Mouse (Mus musculus) natural killer cell, adult 2 months (primary cell): ENCODE measurements around the gene Zfp618.

Source experiments
- DNase-seq, 2 experiments: peaks; one replicate each; pipeline ENCODE4 v3.0.0; 2022; ENCODE audit warnings: low spot score in 2 of 2

Zfp618 gene

DNA sequence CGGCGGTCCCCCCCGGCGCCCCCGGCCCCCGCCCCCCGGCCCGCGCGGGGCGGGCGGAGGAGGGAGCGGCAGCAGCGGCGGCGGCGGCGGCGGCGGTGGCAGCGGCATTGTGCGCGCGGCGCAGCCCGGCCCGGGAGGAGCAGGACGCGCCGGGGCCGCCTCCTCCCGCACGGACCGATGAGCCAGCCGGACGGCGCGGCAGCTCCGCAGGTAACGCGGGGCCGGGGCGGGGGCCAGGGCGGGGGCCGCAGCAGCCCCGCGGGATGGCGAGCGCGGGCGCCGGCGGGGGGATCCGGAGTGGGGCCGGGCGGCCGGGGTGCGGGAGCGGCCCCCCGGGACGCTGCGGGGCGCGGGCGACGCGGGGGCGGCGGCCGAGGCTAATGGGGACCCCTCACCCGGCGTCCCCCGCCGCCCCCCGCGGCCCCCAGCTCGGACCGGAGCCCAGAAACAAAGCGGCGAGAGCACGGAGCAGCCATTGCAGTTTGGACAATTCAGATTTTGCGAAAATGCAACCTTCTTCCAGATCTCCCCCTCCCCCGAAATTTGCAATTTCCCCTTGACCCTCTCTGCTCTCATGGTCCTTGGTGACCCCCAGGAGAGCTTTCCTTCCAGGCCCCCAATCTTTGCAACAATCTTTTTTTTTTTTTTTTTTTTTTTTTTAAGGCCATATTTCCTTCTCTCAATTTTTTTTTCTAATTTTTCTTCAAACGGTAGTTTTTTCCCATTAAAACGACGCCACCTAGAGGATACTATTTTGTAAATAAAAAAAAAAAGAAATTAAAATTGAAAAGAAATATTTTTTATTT lies at the start of gene Zfp618:
Gene Zfp618 (plus strand): TSS at position 77 of the 806 bp plus-strand sequence.
- DNase-seq = no peak

- DNase-seq = no peak
These were observed 48.3 kb upstream of the Zfp618 start for GRCm38 (mm10) chr4:62917056-62917455.

DNA sequence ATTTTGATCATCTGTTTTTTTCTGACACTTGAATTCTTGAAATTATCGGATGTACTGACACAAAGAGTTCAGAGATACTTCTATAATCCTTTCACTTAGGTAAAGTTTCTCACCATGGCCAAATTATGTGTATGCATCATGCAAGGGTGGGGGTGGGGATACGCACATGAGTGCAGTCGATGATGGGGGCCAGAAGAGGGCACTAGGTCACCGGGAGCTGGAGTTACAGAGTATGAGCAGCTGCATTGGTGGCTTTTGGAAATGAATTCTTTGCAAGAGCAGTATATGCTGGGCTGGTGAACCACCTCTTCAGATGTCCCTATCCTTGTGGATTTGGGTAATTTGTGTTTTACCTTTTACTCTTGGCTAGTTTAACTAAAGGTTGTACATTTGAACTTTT lies 31.6 kb upstream of the Zfp618 start:
- no peak for DNase-seq

- no peak for DNase-seq
These were observed 29.7 kb upstream of the Zfp618 start for GRCm38 (mm10) chr4:62935589-62936218.

DNA sequence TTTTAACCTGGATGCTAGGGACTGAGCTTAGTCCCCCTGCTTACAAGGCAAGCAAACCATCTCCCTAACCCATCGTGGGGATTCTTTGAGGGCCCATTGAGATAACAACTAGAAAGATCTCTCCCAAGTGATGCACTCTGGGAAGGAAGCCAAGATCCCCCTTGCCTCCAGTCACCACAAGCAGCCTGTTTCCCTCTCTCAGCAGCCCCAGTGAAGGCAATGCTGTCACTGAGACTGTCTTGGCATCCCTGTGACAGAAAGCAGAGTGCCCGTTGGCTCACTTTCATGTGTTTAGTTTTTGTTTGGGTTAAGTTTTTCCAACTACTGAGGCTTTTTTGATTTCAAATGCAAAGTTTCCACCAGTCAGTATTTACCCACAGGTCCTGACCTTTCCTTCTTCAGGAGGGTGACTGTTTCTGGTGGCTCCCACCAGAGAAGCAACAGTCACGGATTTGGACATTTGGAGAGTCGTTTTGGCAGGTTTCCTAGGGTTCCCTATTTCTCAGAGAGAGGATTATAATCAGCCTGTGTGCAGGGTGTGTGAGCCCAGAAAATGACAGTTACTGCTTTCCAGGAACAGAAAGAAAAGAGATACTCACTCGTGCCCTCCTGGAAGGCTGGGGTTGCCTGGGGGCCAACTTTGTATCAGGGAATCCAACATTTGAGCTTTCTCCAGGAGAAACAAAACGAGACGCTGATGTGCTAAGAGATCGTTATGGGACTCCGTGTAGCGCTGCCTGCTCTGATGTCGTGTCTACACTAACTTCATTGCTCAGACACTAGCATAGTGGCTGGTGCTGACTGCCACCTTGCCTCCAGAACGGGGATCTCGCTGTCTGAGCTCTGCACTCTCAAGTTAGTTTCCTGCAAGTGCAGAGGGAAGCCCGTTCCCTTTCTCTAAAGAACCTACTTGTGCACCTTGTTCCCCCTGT lies 23.1 kb upstream of the Zfp618 start:
- no peak for DNase-seq

GRCm38 (mm10) chr4:62944326-62944879 lies 21.0 kb upstream of the Zfp618 start:
- DNase-seq = no peak

DNA sequence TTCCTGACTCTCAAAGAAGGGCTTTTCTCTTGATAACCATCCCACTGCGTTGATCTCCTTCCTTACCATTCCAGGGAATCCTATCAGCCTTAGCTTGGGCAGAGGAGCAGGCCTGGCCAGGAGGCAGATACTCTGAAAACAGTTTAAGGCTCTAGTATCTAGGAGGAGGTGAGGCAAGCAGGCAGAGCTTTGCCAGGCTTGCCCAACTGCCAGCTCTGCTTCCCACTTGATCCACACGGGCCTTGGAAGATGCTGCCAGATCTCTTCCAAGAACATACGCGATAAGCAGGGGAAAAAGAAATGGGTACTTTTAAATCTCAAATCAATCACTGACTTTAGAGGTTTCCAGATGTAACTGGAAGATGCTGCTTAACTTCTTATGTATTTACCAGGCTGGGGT lies 1.6 kb upstream of the Zfp618 start:
- no peak for DNase-seq

GRCm38 (mm10) chr4:62964844-62965496 lies 403 bp upstream of the Zfp618 start:
- DNase-seq = no peak

DNA sequence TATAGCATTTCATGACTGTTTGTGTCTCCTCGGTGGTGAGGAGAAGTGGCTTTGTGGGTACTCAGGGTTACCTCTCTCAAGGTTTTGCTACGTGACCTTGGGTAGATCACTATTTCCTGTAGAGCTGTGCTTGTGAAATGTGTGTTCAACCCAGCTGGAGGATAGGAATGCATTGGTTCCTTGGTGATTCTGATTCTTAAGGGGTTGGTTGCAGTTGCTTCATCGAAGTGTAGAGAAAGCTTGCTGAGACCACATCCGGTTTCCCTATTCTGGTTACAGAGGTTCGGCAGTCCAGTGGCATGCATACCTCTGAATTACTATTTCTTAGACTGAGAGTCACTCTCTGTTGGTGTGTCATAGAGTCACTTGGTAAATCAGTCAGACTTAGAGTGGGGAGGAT lies 4.2 kb downstream of the Zfp618 start:
- DNase-seq = no peak

DNA sequence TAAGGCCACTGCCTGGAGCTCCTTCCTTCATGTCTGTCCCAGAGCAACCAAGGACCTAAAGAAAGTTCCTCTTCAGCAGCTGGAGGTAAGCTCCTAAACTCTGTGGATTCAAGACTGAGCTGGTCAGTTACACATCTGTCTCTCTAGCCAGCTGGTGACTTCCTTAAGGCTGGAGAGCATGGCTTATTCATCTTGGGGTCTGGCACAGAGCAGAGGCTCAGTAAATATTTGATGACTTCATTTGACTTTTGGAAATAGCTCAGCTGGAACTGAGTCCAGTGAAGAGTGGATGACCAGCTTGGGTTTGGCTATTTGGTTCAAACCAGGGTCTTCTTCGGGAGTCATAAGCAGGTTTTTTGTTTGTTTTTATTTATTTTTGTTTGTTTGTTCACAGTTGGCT lies 6.6 kb downstream of the Zfp618 start:
- DNase-seq = no peak

DNA sequence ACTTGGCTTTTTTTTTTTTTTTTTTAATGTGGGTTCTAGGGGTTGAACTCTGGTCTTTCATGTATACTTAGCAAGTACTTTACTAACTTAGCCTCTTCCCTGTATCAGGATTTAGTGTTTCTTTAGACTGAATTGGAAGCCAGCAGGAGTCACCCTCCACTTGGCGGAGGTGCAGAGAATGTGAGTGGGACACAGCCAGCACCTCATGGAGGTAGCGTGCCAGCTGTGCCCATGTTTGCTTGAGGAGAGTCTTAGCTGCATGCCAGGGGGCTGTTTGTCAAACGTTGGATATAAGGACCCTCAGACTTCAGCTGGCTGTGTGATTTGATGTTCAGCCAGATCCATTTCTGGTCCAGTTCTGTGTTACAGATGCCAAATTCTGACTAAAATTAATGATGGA lies 7.7 kb downstream of the Zfp618 start:
- no peak for DNase-seq

DNA sequence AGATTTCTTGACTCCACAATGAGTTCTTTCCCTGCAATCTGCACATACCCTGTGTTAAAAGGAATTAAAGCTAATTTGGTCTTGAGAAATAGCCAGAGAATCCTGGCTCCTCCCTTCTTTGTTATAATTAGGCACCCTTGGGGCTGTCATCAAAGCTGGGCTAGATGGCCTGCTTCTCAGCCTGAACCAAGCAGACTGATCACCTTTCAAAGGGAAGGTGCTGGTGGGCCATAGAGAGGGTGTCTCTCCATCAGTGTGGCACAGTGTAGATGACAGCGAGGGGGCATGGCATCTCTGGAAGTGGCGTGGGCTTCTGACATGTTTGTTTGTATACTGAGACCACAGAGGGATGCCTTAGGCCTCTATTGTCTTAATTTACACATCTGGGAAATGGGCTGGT lies 9.5 kb downstream of the Zfp618 start:
- no peak for DNase-seq

DNA sequence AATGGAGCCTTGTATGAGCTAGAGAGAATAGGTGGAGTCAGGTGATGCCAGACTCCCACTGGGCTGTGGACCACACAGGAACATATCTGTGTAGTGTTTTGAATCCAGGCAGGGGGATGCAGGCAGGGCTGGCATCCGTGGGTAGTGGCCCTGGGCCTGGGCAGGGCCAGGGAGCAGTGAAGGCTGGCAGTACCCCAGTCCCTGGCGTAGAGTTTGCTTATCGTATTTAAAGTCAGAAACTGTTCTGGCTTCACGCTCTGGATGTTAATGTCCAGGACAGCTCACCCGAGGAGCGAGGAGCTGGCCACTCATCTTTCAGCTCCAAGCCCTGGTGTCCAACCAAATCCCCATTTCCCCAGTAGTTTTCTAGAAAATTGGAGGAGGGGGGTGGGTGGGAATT lies 10.2 kb downstream of the Zfp618 start:
- DNase-seq = no peak

DNA sequence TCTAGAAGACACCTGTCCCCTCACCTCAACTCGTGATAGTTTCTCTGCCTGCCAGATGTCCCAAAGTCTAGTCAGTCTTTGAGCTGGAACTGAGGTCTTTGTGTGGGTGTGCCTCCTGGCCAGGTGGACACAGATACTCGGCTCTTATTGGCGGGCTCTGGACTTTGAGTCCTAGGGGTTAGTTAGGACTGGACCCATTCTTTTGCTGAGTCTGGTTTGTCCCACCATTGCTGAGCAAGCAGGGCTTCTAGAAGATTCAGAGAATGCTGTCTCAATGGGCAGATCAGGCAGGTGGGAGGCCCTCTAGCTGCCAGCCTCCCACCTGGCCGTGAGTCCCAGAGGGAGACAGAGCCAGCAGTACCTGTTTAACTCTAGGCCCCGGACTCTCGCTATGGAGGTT lies 12.1 kb downstream of the Zfp618 start:
- DNase-seq = no peak

- DNase-seq = no peak
These were observed 13.1 kb downstream of the Zfp618 start for GRCm38 (mm10) chr4:62978501-62978911.

DNA sequence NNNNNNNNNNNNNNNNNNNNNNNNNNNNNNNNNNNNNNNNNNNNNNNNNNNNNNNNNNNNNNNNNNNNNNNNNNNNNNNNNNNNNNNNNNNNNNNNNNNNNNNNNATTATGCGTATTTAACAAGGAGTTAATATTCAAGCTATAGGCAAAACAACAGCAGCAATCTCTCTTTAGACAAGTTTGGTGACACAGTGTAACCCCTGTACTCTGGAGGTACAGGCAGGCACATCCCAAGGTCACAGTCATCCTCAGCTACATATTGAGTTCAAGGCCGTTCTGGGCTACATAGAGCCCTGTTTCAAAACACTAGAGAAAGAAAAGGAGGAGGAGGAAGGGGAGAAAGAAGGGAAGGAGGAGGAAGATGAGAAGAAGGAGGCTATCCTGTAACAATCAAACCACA lies 16.2 kb downstream of the Zfp618 start:
- no peak for DNase-seq

GRCm38 (mm10) chr4:62983556-62983955 lies 18.2 kb downstream of the Zfp618 start:
- no peak for DNase-seq

GRCm38 (mm10) chr4:62991336-62991735 lies 26.0 kb downstream of the Zfp618 start:
- DNase-seq = no peak

GRCm38 (mm10) chr4:62993190-62993589 lies 27.8 kb downstream of the Zfp618 start:
- DNase-seq = no peak

DNA sequence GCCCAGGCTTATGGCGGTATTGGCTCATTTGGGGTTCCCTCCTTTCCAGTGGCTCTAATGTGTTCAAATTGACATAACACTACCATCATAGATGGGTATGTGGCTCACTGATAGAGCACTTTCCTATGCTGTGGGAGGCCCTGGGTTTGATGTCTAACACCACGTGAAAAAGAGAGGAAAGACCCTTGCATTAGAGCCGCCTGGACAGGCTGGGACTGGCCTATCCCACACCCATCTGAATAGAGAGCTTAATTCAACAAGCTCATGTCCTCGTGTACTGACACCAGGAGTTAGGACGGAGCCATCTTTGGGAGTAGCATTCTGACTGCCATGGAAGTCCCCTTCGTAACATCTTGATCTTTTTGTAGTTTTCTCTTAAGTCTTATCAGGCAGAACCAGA lies 32.2 kb downstream of the Zfp618 start:
- no peak for DNase-seq

GRCm38 (mm10) chr4:62998431-62998835 lies 33.1 kb downstream of the Zfp618 start:
- DNase-seq = no peak

DNA sequence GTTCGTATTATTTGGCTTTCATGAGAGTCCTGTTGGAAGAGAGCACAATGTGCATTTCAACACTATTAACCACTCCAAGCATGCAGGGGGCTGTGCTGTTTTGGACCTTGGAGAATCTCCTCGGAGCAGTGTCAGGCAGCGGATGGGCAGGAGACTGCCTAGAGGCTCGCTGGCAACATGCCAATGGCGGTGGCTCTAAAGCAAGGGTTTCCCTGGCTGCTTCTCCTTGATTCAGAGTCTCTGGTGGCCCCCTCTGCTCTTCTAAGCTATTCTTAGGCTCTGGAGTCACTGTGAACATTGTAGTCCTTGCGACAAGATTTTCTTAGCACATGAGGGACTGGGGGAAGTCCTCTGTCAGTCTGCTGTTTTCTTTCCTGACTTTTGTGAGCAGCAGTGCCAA lies 33.5 kb downstream of the Zfp618 start:
- no peak for DNase-seq
